Mouse (Mus musculus) thymus, postnatal 25 days (tissue): ENCODE measurements around the gene Pitx1.

Experiments used
- DNase-seq: peaks from one replicate; pipeline ENCODE4 v3.0.0; 2022

The Pitx1 gene

GRCm38 (mm10) chr13:55836142-55836625, at the start of gene Pitx1:
Gene Pitx1 (minus strand): TSS chr13:55836192.
- DNase-seq = no peak

GRCm38 (mm10) chr13:55881431-55882202, 45.6 kb upstream of the Pitx1 start:
- no peak for DNase-seq

DNA sequence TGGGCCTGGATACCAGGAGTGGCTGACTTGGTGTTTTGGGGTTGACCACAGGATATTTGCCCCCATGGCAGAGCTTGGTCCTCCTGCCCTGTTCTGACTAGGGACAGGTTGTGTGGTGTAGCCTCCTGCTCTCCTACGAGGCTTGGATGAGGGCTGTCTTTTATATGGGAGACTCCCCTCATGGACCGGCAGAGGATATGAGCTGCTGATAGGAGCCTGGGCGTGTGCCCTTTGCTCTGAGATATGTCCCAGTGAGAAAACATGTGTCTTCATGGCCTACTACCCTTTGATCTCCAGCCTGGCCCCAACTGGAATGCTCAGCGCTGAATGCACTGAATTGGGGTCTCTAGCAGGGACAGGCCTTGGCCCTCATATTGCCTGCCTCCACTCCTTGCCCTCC, 42.4 kb upstream of the Pitx1 start:
- no peak for DNase-seq

DNA sequence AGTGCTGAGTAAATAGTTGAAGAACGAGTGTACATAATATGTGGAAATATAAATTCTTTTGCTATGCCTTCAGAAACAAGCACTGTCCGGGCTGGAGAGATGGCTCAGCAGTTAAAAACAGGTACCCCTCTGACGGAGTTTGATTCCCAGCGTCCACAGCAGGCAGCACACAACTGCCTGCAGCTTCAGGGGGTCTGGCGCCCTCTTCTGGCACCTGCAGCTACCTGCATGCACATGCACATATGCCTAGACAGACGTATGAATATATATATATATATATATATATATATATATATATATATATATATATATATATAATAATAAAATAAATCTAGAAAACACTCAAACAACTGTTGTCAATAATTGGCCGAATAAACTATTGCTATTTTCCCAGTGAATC, 35.4 kb upstream of the Pitx1 start:
- no peak for DNase-seq

DNA sequence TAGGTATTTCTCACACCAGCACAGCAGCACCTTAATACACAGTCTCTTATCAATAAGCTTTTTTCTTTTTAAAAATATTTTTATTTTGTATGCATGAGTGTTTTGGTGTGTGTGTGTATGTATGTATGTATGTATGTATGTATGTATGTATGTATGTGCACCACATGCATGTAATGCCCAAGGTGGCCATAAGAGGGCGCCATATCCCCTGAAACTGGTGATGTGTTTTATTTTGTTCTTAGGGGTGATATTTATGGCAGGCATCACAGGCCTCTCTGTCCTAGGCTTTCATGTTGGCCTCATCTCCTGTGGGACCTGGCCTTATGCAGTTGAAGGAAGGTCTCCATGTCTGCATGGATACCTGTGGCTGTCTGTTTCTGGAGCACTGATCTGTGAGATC, 34.0 kb upstream of the Pitx1 start:
- DNase-seq = no peak

- DNase-seq = no peak
Measured at GRCm38 (mm10) chr13:55867540-55868103, 31.6 kb upstream of the Pitx1 start.

- no peak for DNase-seq
Measured at GRCm38 (mm10) chr13:55860483-55860882, 24.5 kb upstream of the Pitx1 start.

DNA sequence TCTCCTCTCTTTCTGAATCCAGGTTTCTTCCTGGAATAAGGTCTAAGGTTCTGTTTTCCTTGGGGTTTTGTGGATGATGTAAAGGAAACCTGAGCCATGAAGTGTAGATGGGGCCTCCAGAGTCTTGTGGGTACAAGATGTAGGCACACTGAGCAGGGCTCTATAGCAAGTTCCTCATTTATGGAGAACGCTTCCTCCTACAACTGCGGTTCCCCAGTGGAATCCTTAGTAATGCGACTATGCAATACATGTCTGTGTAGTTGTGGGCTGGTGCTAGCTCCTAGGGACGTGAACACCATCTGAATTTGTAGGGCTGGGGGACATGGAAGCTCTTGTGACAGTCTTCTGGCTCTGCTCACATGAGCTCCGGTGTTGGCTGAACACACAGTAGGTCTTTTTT, 22.5 kb upstream of the Pitx1 start:
- no peak for DNase-seq

DNA sequence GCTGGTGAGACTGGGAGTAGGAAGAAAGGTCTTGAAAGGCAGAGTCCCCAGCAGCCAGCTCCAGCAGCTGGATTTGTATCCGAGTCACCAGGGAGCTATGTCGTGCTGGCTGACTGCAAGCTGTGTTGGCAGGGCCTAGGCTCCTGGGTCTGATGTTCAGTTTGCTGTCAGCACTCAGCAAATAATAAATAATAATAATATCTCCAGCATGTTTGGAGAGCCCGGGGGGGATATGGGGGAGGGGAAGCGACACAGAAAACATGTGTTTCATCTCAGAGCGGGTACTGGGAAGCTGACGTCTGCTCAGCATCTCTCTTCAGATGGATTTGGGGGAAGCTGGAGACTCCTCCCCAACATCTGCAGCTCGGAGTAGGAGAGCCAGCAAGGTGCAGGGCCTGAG, 19.8 kb upstream of the Pitx1 start:
- no peak for DNase-seq

DNA sequence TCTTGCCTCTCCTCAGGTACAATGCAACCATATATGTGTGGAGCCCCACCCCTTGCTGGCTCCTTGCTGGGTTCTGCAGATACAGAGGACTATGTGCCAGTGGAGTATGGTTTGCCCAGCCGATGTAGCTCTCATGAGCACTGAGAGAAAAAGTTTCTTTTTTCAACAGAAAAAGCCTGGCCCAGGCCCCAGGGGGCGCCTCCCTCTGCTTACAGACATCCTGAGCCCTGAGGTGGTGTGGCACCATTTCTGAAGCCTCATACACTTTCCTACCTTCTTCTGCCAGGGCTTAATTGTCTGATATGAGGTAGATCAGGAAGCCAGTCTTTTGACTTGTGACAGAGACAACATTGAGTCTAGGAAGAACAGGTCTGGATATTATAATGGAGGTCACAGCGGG, 16.2 kb upstream of the Pitx1 start:
- no peak for DNase-seq

GRCm38 (mm10) chr13:55850726-55851125, 14.7 kb upstream of the Pitx1 start:
- no peak for DNase-seq

GRCm38 (mm10) chr13:55848604-55849190, 12.7 kb upstream of the Pitx1 start:
- DNase-seq = no peak

- DNase-seq = no peak
Measured at GRCm38 (mm10) chr13:55847805-55848204, 11.8 kb upstream of the Pitx1 start.

GRCm38 (mm10) chr13:55843700-55844099, 7.7 kb upstream of the Pitx1 start:
- DNase-seq = no peak

GRCm38 (mm10) chr13:55840223-55840622, 4.2 kb upstream of the Pitx1 start:
- no peak for DNase-seq

DNA sequence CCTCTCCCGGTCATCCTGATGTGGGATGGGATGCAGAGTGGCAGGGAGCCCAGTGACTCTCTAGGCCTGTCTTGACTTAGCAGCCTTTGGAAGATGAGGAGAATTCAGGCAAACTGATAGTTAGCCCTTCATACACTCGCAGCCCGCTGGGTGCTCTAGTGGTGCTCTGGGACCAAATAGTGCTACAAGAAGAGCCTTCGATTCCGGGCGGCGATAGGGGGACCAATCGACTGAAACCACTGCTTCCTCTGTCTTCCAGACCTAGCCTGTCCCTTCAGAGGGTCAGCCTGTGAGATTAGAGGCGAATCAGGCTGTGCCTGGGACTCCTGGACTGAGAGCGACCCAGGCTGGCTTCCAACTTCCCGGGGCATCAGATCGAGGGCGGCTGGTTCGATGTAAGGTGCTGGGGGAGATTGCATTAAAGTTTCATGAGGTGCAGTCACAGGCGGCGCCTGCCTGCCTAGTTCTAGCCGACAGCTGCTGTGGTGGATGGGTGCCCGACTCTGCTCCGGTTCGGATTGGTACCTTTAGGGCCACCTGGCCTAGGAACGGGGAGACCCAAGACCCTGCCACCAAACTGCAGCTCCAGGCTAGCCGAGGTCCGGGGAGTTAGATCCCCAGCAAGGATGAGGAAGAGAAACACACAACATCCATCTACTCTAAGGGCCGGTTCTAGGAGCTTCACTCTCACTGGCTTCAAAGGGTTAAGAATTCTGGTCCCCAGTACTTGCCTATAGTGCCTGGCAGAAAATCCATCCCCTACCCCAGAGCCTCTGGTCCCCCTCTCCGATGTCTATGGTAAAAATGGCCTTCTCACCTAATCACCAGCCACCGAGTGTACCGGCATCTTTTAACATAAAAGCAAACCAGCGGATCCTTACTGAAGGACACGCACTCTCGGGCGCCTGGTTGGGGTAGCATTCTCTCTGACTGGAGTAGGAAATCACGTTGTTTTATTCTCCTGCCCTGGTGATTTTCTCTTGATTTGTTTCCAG, 1.1 kb upstream of the Pitx1 start:
- no peak for DNase-seq

- DNase-seq = no peak
Measured at GRCm38 (mm10) chr13:55835548-55836097, 369 bp downstream of the Pitx1 start.

DNA sequence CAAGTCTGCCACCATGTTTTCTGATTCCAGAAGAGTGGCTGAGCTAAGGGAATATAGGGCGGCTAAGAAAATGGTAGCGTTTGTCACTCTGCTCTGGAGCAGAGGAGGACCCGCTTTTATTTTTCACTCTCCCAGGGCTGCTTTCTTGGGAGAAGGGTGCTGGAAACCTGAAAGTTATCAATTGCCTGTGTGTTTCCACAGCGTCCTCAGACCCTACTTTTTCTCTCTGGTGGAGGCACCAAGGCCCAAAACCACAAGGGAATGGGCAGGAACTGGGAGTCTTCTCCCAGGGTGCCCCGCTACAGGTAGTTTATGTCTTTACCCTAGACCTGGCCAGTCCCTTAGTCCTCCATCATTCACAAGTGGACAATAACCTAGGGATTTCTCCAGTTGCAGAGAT, 1.3 kb downstream of the Pitx1 start:
- no peak for DNase-seq

DNA sequence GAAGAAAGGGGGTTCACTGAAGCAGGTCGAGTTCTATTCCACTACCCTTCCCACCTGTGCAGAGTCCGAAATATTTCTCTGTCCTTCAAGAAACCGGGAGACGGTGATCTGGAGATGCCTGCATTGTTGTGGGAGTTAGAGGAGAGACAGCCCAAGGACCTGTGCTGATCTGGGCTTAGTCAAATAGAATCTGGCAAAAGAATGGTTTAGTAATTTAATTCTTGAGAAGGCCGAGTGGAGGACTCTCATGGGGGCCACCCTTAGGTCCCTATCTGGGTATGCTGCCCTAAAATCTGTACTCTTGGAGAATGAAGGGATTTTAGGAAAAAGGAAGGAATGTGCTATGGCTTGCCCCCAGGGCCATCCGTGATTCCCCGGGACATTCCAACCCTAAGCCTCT, 2.1 kb downstream of the Pitx1 start:
- no peak for DNase-seq

DNA sequence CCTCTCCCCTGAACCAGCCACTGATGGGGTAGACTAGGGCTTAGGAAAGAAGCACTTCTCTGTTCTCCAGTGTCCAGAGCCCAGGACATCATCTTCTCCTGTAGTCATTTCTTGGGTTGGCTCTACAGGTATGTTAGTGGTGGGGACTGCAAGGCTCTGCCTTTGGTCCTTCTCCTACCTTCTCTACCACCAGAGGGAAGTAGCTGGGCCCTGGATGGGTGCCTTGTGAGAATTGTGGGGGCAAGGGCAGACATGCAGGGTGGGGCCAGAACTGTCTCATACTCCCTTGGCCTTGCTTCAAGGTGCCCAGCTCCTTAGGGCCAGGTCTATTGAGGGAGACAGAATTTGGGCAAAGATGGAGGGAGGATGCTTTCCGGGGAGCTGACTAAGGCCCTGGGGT, 3.4 kb downstream of the Pitx1 start:
- DNase-seq = no peak

GRCm38 (mm10) chr13:55831722-55832160, 4.3 kb downstream of the Pitx1 start:
- no peak for DNase-seq

GRCm38 (mm10) chr13:55830833-55831721, 4.9 kb downstream of the Pitx1 start:
- no peak for DNase-seq
